Mouse (Mus musculus): ENCODE measurements around the gene Capza1. TPM values are rescaled to one million over a fixed set of nuclear protein-coding genes. Genes with fewer than 3 reads are reported as not detected.

The Capza1 gene
- polyA plus RNA-seq, 1 experiment from 2014 or later: 200 TPM

DNA sequence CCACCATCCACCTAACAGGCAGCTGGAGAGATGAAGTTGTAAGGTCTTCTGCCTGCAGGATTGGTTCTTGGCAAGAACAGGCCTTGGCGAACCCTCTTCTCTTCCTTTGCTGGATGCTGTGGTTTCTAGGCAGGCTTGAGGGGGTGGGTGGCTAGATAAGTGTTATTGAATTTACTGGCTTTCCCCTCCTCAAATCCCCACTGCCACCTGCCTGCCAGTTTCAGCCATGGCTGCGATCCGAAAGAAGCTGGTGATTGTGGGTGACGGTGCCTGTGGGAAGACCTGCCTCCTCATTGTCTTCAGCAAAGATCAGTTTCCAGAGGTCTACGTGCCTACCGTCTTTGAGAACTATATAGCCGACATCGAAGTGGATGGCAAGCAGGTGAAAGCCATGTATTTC is 72.6 kb downstream of the Capza1 start:
- Histone ChIP-seq H3K4me3 (0 out of 2 replicates have a peak overlapping the region, but pooled peaks have one; percentile 76), H3K9me3 (replicated peaks) (no peaks in the 10 kb centered on the region), H3K4me1 (peaks cover 83% of the 10 kb centered on the region), H3K27me3 (ENCODE audit: low read depth, poor library complexity, severe bottlenecking) (0 out of 2 replicates have a peak, but pooled peaks cover 4% of the 10 kb centered on the region), H3K27ac (peak overlapping the region; percentile 92; the same call in 1 of the 2 replicates), H3K36me3 (peaks cover 52% of the 10 kb centered on the region)
- DNase-seq (ENCODE audit: low spot score): no peak
- WGBS: 95% methylated on average over 8 of the region's 8 CpGs

DNA sequence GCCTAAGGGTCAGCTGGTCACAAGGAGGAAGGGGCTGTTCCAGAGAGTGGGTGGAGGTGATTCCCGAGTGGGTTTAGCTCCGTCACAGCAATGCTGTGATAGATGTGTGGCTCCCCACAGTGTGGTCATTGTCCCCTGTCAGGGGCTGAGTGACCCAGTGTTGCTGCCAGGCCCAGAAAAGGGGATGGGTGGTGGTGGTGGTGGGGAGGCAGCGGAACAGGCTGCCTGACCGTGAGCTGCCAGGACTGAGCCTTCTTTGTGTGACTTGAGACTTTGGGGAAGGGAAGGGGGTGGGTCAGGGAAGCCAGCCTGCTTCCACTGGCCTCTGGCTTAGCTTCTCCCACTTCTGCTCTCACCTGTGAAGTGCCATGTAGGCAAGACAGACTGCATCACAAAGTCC is 73.3 kb downstream of the Capza1 start:
- peak overlapping the region; percentile 76 for H3K4me3 ChIP-seq
- H3K4me1 ChIP-seq: peaks cover 78% of the 10 kb centered on the region
- peak overlapping the region; percentile 92 for H3K27ac ChIP-seq
- 18% methylated on average over 4 of the region's 4 CpGs for WGBS
- H3K9me3 ChIP-seq (replicated peaks): no peaks in the 10 kb centered on the region
- H3K36me3 ChIP-seq: peaks cover 45% of the 10 kb centered on the region
- no peak for DNase-seq (ENCODE audit: low spot score)
- H3K27me3 ChIP-seq (ENCODE audit: low read depth, poor library complexity, severe bottlenecking): peaks cover 6% of the 10 kb centered on the region; the same call in 1 of the 2 replicates

DNA sequence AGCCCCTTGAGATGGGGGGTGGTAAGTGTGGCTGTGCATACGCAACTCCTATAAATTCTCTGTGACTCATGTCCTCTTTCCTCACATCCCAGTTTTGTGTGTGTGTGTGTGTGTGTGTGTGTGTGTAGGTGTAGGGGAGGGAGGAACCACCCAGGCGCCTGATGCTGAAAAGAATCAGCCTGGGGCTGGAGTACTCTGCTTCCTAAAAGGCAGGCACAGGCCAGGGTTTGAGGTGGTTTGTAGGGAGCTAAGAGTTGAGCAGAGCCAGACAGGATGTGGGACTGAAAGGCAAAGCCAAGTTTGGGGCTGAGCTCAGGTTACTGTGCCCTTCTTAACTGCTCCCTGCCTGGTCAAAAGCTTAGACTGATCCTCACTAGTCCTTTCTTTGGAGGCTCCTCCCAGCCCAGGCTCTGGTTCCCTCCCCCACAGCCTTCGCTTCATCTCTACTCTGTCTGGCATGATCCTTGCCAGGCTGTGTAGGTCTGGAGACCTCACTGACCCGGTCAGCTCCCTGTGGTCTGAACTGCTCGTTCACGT is 73.8 kb downstream of the Capza1 start:
- H3K4me3 ChIP-seq: peak overlapping the region; percentile 76
- peaks cover 73% of the 10 kb centered on the region for H3K4me1 ChIP-seq
- peaks cover 40% of the 10 kb centered on the region for H3K36me3 ChIP-seq
- peaks cover 11% of the 10 kb centered on the region for H3K27me3 ChIP-seq (ENCODE audit: low read depth, poor library complexity, severe bottlenecking)
- DNase-seq (ENCODE audit: low spot score): peak; percentile 68
- 16% methylated on average over 6 of the region's 6 CpGs for WGBS
- no peaks in the 10 kb centered on the region for H3K9me3 ChIP-seq (replicated peaks)
- H3K27ac ChIP-seq: peak overlapping the region; percentile 92

DNA sequence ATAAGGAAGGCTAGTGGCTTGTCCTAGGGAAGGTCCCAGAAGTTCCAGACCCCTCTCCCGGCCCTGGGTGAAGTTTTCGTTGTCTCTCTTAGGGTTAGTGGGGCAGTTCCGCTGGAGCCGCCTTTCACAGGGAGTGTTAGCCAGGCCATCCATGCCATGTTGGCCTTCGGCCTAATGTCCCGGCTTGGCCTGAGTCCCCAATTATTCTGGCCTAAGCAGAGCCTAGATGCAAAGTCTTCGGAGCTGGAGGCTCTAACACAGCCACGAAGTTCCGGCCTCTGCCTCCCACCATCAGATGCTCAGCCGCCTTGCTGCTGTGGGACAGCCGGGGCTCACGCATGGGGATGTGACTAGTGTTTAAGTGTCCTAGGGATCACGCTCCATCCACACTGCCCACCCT is 74.5 kb downstream of the Capza1 start:
- H3K4me3 ChIP-seq: peak overlapping the region; percentile 76
- peak; percentile 63 for DNase-seq (ENCODE audit: low spot score)
- WGBS: 27% methylated on average over 13 of the region's 13 CpGs
- H3K27me3 ChIP-seq (ENCODE audit: low read depth, poor library complexity, severe bottlenecking): peaks cover 18% of the 10 kb centered on the region
- peaks cover 34% of the 10 kb centered on the region for H3K36me3 ChIP-seq
- peak overlapping the region; percentile 92 for H3K27ac ChIP-seq
- no peaks in the 10 kb centered on the region for H3K9me3 ChIP-seq (replicated peaks)
- H3K4me1 ChIP-seq: peaks cover 67% of the 10 kb centered on the region

DNA sequence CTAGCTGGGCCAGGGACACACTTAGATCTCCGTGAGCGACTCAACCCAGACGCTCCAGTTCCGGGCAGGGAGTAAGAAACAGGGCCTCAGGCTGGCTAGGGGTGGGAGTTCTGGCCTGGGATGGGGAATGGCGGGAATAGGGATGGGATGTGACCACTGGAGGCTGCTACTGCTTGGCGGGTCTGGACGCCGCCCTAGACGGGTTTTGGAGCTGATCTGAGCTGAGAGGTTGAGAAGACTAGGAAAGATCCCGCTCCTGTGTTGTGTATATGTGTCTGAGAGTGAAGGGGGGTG is 75.0 kb downstream of the Capza1 start:
- H3K36me3 ChIP-seq: peaks cover 28% of the 10 kb centered on the region
- WGBS: 1% methylated on average over 10 of the region's 10 CpGs
- H3K9me3 ChIP-seq (replicated peaks): no peaks in the 10 kb centered on the region
- DNase-seq (ENCODE audit: low spot score): no peak
- peaks cover 67% of the 10 kb centered on the region for H3K4me1 ChIP-seq
- H3K4me3 ChIP-seq: peak overlapping the region; percentile 76
- peak overlapping the region; percentile 92 for H3K27ac ChIP-seq
- peaks cover 23% of the 10 kb centered on the region for H3K27me3 ChIP-seq (ENCODE audit: low read depth, poor library complexity, severe bottlenecking)

DNA sequence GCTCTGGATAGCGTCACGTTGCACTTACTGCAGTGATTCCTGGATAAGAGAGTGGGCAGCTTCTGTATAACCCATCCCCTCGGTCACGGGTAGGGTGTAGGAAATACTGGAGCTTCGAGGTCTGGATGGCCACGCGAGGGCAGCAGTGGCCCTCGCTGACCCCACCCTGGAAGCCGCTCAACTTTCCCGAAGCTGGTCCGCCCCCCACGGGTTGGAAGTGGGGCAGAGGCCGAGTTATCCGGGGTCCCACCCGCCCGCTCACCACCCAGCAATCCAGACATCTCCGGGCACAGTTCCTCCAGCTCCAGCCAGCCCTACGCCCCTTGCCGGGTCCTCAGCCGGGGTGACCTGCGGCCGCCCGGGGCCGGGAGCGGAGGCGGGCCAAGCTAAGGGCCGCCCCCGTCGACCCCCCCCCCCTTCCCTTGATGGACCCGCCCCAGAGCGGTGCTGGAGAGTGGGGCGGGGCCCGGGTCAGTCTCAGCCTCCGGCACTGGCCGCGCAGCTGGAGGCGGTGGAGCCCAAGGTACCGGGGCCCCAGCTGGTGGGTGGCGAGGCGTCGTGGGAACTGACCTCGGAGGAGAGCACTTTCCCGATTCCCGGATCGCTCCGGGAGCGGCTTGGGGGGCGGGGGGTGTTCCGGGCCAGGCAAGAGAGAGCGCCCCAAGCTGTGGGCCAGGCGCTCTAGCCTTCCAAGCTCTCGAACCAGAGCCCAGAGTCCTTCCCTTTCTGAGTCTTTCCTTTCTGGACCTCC is 75.6 kb downstream of the Capza1 start:
- WGBS: under 1% methylated on average over 52 of the region's 52 CpGs
- DNase-seq (ENCODE audit: low spot score): peak; percentile 89
- H3K36me3 ChIP-seq: peaks cover 23% of the 10 kb centered on the region
- H3K4me1 ChIP-seq: peaks cover 67% of the 10 kb centered on the region
- no peaks in the 10 kb centered on the region for H3K9me3 ChIP-seq (replicated peaks)
- peak overlapping the region; percentile 92 for H3K27ac ChIP-seq
- H3K27me3 ChIP-seq (ENCODE audit: low read depth, poor library complexity, severe bottlenecking): peaks cover 29% of the 10 kb centered on the region
- H3K4me3 ChIP-seq: peak overlapping the region; percentile 76

DNA sequence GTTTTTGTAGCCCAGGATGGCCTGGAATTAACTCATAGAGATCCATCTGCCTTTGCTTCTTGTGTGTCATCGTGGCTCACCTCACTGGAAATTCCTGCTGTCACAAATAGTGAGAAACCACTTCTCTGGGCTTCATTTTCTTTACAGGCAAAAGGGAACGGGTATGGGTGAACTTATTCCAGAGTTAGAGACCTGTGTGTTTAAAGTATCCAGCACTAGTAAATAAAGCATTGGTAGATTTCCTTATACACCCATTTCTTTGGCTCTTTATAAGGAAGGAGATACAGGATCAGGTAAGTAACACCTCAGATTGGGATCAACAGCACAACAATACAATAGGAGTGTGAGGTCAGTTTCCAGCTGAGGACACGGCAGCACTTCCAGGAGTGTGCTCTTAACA is 76.2 kb downstream of the Capza1 start, which contains the start of gene Rhoc:
Rhoc (plus strand) TSS at position 301 of the 400 bp plus-strand sequence.
- H3K9me3 ChIP-seq (replicated peaks): no peaks in the 10 kb centered on the region
- no peak for DNase-seq (ENCODE audit: low spot score)
- H3K36me3 ChIP-seq: peaks cover 16% of the 10 kb centered on the region
- H3K27me3 ChIP-seq (ENCODE audit: low read depth, poor library complexity, severe bottlenecking): peaks cover 35% of the 10 kb centered on the region
- peaks cover 61% of the 10 kb centered on the region for H3K4me1 ChIP-seq
- 35% methylated on average over 3 of the region's 3 CpGs for WGBS
- peak within 1 kb of the TSS; percentile 92 for H3K27ac ChIP-seq
- peak within 1 kb of the TSS; percentile 76 for H3K4me3 ChIP-seq

DNA sequence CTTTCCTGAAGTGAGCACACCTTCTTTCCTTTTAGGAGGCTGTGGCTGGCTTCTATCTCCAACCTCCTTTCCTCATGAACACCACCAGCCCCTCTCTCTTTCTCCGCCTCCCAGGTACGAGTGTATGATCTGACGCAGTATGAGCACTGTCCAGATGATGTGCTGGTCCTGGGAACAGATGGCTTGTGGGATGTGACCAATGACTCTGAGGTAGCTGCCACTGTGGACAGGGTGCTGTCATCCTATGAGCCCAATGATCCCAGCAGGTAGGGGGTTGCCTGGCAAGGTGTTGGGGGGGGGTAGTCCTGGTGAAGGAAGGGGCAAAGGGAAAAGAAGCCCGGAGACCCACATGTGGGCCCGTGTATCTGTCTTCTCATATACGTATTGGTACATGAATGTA is 79.0 kb downstream of the Capza1 start:
- no peak for DNase-seq (ENCODE audit: low spot score)
- H3K27ac ChIP-seq: no peak overlapping the region
- peaks cover 54% of the 10 kb centered on the region for H3K4me1 ChIP-seq
- H3K4me3 ChIP-seq: no peak overlapping the region
- peaks cover 63% of the 10 kb centered on the region for H3K27me3 ChIP-seq (ENCODE audit: low read depth, poor library complexity, severe bottlenecking)
- WGBS: 85% methylated on average over 6 of the region's 6 CpGs
- no peaks in the 10 kb centered on the region for H3K36me3 ChIP-seq
- no peaks in the 10 kb centered on the region for H3K9me3 ChIP-seq (replicated peaks)

DNA sequence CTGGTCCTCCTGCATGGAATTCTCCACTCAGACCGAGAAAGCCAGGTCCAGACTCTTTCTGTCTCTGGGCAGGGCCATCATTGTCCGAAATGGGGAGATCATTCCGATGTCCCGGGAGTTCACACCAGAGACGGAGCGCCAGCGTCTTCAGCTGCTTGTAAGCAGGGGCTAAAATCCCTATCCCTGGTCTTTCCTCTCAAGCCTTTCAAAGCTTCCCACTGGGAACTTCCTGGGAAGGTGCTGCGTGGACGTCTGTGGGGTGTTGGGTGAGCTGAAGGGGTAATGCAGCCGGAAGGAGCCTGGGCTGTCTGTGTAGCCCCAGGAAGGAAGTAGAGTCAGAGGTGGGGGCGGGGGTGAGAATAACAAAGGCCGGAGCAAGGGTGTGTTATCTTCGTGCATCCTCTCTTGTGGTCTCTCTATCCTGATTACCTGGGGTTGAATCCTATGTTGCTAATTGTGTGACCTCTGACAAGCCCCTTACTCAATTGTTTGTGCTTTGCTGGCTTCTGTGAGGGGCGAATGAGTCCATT is 80.3 kb downstream of the Capza1 start:
- H3K9me3 ChIP-seq (replicated peaks): no peaks in the 10 kb centered on the region
- peaks cover 75% of the 10 kb centered on the region for H3K27me3 ChIP-seq (ENCODE audit: low read depth, poor library complexity, severe bottlenecking)
- H3K4me1 ChIP-seq: peaks cover 42% of the 10 kb centered on the region
- no peak for DNase-seq (ENCODE audit: low spot score)
- no peak overlapping the region for H3K27ac ChIP-seq
- no peak overlapping the region for H3K4me3 ChIP-seq
- no peaks in the 10 kb centered on the region for H3K36me3 ChIP-seq
- 29% methylated on average over 14 of the region's 14 CpGs for WGBS

DNA sequence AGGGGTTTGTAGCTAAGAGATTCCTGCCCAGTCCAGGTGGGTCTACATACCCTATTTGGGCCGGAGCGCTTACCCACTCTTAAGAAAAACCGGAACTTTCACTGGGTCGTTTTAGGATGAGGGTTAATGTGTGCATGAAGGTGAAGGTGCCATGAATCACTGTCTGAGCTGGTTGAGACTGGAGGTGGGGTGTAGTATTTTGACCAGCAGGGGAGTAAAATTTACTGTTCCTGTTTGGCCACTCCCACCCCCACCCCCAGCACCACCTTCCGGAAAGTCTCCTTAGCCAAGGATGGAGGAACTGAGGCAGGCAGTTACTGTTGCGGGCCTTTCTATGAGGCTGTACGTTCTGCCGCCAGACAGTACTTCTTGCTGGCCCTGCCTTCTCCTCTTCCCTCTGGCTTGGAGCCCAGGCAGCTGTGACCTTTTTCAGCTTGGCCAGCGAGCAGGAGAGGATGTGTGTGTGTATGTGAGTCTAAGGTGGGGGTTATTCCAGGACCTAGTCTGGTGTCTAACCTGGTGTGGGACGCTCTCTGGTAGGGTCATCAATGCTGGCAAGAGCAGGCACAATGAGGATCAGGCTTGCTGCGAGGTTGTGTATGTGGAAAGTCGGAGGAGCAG is 82.1 kb downstream of the Capza1 start:
- no peaks in the 10 kb centered on the region for H3K9me3 ChIP-seq (replicated peaks)
- H3K4me3 ChIP-seq: peak overlapping the region; percentile 62
- H3K27me3 ChIP-seq (ENCODE audit: low read depth, poor library complexity, severe bottlenecking): peaks cover 90% of the 10 kb centered on the region
- no peaks in the 10 kb centered on the region for H3K36me3 ChIP-seq
- DNase-seq (ENCODE audit: low spot score): no peak
- H3K4me1 ChIP-seq: peaks cover 39% of the 10 kb centered on the region
- no peak overlapping the region for H3K27ac ChIP-seq
- 12% methylated on average over 12 of the region's 12 CpGs for WGBS

DNA sequence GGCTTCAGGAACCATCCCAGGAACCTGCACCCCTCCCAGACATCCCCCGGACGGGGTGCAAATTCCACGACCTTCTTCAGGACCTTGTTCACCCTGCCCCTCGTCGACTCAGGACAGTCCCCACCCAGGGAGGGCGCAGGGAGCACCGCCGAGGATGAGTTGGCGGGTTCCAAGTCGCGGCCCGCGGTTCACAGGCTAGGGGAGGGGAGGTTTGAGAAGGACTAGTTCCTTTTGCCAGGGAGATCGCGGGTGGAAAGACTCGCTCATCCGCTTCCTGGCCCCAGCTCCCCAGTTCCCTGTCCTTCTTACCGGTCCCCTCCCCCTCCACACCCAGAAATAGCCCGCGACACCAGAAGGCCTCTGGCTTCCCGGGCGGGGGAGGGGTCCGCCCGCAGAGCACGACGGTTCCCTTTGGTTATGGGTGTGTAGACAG is 82.8 kb downstream of the Capza1 start, which contains the start of gene Fam19a3:
Fam19a3 (minus strand) TSS at position 370 of the 433 bp plus-strand sequence.
- Histone ChIP-seq H3K4me3 (peak within 1 kb of the TSS; percentile 62), H3K27ac (peak within 1 kb of the TSS; percentile 62), H3K4me1 (peaks cover 45% of the 10 kb centered on the region), H3K9me3 (replicated peaks) (no peaks in the 10 kb centered on the region), H3K36me3 (no peaks in the 10 kb centered on the region), H3K27me3 (ENCODE audit: low read depth, poor library complexity, severe bottlenecking) (peaks cover 97% of the 10 kb centered on the region)
- 1% methylated on average over 26 of the region's 26 CpGs for WGBS
- DNase-seq (ENCODE audit: low spot score): peak; percentile 66

DNA sequence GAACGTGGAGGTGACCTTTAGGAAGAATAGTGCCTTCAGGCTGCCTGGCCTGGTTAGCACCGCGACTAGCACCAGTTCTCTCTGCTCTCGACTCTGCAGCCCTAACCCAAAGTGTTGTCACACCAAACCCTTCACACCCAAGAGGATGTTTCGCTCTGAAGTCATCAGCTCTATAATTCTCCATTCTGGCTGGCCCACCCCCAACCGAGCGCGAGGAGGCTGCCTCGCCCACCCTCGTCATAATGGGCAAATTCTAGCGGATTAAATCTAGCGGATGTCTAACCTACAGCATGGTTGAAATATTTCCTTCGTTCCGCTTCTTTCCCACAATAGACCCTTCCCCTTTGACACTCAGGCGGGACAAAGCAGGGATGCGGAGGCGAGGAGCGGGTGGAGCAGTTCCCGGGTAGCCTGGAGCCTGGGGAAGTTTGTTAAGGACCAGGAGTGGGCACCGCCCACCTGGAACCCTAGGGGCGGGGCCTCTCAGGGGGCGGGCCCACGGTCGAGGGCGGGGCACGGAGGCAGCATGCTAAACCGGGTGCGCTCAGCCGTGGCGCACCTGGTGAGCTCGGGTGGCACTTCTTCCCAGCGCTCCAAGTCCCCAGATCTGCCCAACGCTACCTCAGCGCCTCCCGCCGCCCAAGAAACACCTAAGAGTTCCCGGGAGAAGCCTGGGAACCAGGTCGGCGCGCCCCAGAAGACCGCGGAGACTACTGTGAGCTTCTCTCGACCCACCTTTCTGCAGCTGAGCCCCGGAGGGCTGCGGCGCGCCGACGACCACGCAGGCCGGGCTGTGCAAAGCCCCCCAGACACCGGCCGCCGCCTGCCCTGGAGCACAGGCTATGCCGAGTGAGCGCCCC is 83.5 kb downstream of the Capza1 start, which contains the start of gene Ppm1j:
Ppm1j (plus strand) TSS at position 496 of the 860 bp plus-strand sequence.
- peak within 1 kb of the TSS; percentile 62 for H3K27ac ChIP-seq
- DNase-seq (ENCODE audit: low spot score): peak; percentile 83
- WGBS: 1% methylated on average over 56 of the region's 56 CpGs

More for the DNA sequence above, 83.5 kb downstream of the Capza1 start, which contains the start of gene Ppm1j:
- Histone ChIP-seq H3K36me3 (no peaks in the 10 kb centered on the region), H3K9me3 (replicated peaks) (no peaks in the 10 kb centered on the region), H3K4me1 (peaks cover 52% of the 10 kb centered on the region), H3K27me3 (ENCODE audit: low read depth, poor library complexity, severe bottlenecking) (peaks cover 99% of the 10 kb centered on the region), H3K4me3 (peak within 1 kb of the TSS; percentile 62)

All from limb, embryonic 10.5 days (tissue).